Mouse (Mus musculus): Measurements from ENCODE around the gene Stx18. TPM values are rescaled to one million over a fixed set of nuclear protein-coding genes. Genes with fewer than 3 reads are reported as not detected.

Gene Stx18
- total and polyA plus RNA-seq, 3 experiments, result 26.3 to 35.8 (median 29.4) TPM

- Histone ChIP-seq H3K27ac (ENCODE audit: insufficient read depth, low read depth) (no peak overlapping the region), H3K4me2 (ENCODE audit: insufficient read depth, low read depth, poor library complexity, severe bottlenecking) (no peak overlapping the region), H3K27me3 (replicated peaks) (peaks cover 48% of the 10 kb centered on the region), H3K36me3 (replicated peaks in 1 of 2; ENCODE audit: control insufficient read depth in 1 of 2, insufficient read depth in 1 of 2, low read length in 1 of 2) (no peaks in the 10 kb centered on the region), H3K9ac (ENCODE audit: insufficient read depth, low read depth) (no peak overlapping the region), H3K4me3 (replicated peaks in 1 of 3; ENCODE audit: low read depth in 2 of 3, low read length in 2 of 3, poor library complexity in 1 of 3) (no peak overlapping the region), H3K79me2 (replicated peaks; ENCODE audit: control insufficient read depth, extremely low read depth, insufficient read depth, poor library complexity, severe bottlenecking) (no peaks in the 10 kb centered on the region), H3K9me3 (replicated peaks; ENCODE audit: low read length) (peaks cover 11% of the 10 kb centered on the region), H3K4me1 (ENCODE audit: control insufficient read depth in 1 of 2, insufficient read depth in 2 of 2) (no peaks in the 10 kb centered on the region)
- DNase-seq (ENCODE audit: extremely low read depth), result no peak
- dilution Hi-C loops (cut with MboI; ENCODE audit: extremely low pct_ligation_motif_present, extremely low pct_unique_long_range_greater_than_20kb, low sequenced_read_pairs), result no loop called here
- no peak for TF ChIP-seq GABPA (IDR thresholded peaks at IDR 0.05; ENCODE audit: insufficient replicate concordance, low read depth, low read length)
- no peak for TF ChIP-seq ZKSCAN1 (IDR thresholded peaks at IDR 0.05; ENCODE audit: borderline replicate concordance, low read depth, low read length)
- no peak for TF ChIP-seq MXI1 (IDR thresholded peaks at IDR 0.05; ENCODE audit: low read depth, low read length)
- no peak for TF ChIP-seq ELF1 (IDR thresholded peaks at IDR 0.05; ENCODE audit: low read depth, low read length)
- no peak for TF ChIP-seq BHLHE40 (IDR thresholded peaks at IDR 0.05; ENCODE audit: low read depth, low read length)
- no peak for TF ChIP-seq MAX (IDR thresholded peaks at IDR 0.05; ENCODE audit: low read length)
- no peak for TF ChIP-seq ZMIZ1 (IDR thresholded peaks at IDR 0.05; ENCODE audit: low read depth, low read length)
- no peak for TF ChIP-seq KAT2A (IDR thresholded peaks at IDR 0.05; ENCODE audit: insufficient replicate concordance, low read length)
- no peak for TF ChIP-seq TBP (conservative IDR thresholded peaks at IDR 0.05; ENCODE audit: low read depth, low read length)
- TF ChIP-seq SMC3 (IDR thresholded peaks at IDR 0.05; ENCODE audit: low read depth, low read length), result no peak
- TF ChIP-seq MYC (IDR thresholded peaks at IDR 0.05; ENCODE audit: low read depth, low read length), result no peak
- no peak for TF ChIP-seq ETS1 (conservative IDR thresholded peaks at IDR 0.05; ENCODE audit: low read depth, low read length)
- in situ Hi-C loops (cut with MboI; ENCODE audit: low pct_ligation_motif_present, low pct_unique_long_range_greater_than_20kb, low sequenced_read_pairs), result no loop called here
Measured at GRCm38 (mm10) chr5:38187006-38187405, 148.5 kb downstream of the Stx18 start.

Other genes with a start within 250 kb of the Stx18 start
- gene Msx1, start 214.2 kb upstream of the Stx18 start, total RNA-seq (2012; rRNA removed), result not detected in 2 replicates
- not detected in 2 replicates for gene Msx1, start 214.2 kb upstream of the Stx18 start, total RNA-seq (2014; rRNA removed)
- not detected in 2 replicates for gene Msx1, start 214.2 kb upstream of the Stx18 start, polyA plus RNA-seq (2012; ENCODE audit: insufficient read length, low read depth)
- 0.04 TPM in 1 of 2 replicates, not detected in the other for gene Nsg1, start 121.2 kb downstream of the Stx18 start, total RNA-seq (2012; rRNA removed)
- gene Nsg1, start 121.2 kb downstream of the Stx18 start, total RNA-seq (2014; rRNA removed), result not detected in 2 replicates
- not detected in 2 replicates for gene Nsg1, start 121.2 kb downstream of the Stx18 start, polyA plus RNA-seq (2012; ENCODE audit: insufficient read length, low read depth)
- gene Zbtb49, start 181.7 kb downstream of the Stx18 start, total RNA-seq (2012; rRNA removed), result 8.2 and 9.1 TPM in 2 replicates
- 4.9 and 6.1 TPM in 2 replicates for gene Zbtb49, start 181.7 kb downstream of the Stx18 start, total RNA-seq (2014; rRNA removed)
- gene Zbtb49, start 181.7 kb downstream of the Stx18 start, polyA plus RNA-seq (2012; ENCODE audit: insufficient read length, low read depth), result 4.7 and 6.0 TPM in 2 replicates
- gene Lyar, start 181.7 kb downstream of the Stx18 start, total RNA-seq (2012; rRNA removed), result 134 and 169 TPM in 2 replicates
- gene Lyar, start 181.7 kb downstream of the Stx18 start, total RNA-seq (2014; rRNA removed), result 182 and 195 TPM in 2 replicates
- 314 and 382 TPM in 2 replicates for gene Lyar, start 181.7 kb downstream of the Stx18 start, polyA plus RNA-seq (2012; ENCODE audit: insufficient read length, low read depth)
- gene Tmem128, start 221.4 kb downstream of the Stx18 start, total RNA-seq (2012; rRNA removed), result 64.1 and 65.1 TPM in 2 replicates
- gene Tmem128, start 221.4 kb downstream of the Stx18 start, total RNA-seq (2014; rRNA removed), result 109 and 113 TPM in 2 replicates
- 40.4 and 43.5 TPM in 2 replicates for gene Tmem128, start 221.4 kb downstream of the Stx18 start, polyA plus RNA-seq (2012; ENCODE audit: insufficient read length, low read depth)
- gene Otop1, start 237.2 kb downstream of the Stx18 start, total RNA-seq (2012; rRNA removed), result not detected in 2 replicates
- gene Otop1, start 237.2 kb downstream of the Stx18 start, total RNA-seq (2014; rRNA removed), result not detected in 2 replicates
- gene Otop1, start 237.2 kb downstream of the Stx18 start, polyA plus RNA-seq (2012; ENCODE audit: insufficient read length, low read depth), result not detected in 2 replicates

All from CH12.LX (cell line).